Mouse (Mus musculus) heart, adult 2 months (tissue): ENCODE measurements around the gene Erc1. TPM values are rescaled to one million over a fixed set of nuclear protein-coding genes. Genes with fewer than 3 reads are reported as not detected.
"Not testable (repeated sequence)": the region's sequence is repeated elsewhere in the genome, so short reads cannot be mapped to it uniquely, and the experiment has no call there.

Experiments used
- DNase-seq, 2 experiments: peaks; one replicate each; pipeline ENCODE4 v3.0.0; 2021
- H3K27ac ChIP-seq: fragments of 200-600 bp; 2 replicates; pipeline ENCODE4 v1.8.1; 2022
- H3K27me3 ChIP-seq: fragments of 200-500 bp; 2 replicates; pipeline ENCODE4 v1.6.1; 2012; ENCODE audit warnings: mild to moderate bottlenecking, low read length, inconsistent platforms, mixed read lengths; ENCODE audit not compliant: control insufficient read depth, insufficient read depth
- H3K36me3 ChIP-seq: fragments of 200-500 bp; 2 replicates; pipeline ENCODE4 v1.6.1; 2012; ENCODE audit warnings: low read length, inconsistent platforms; ENCODE audit not compliant: control insufficient read depth, insufficient read depth
- H3K4me1 ChIP-seq: fragments of 200-500 bp; 2 replicates; pipeline ENCODE4 v1.6.1; 2011; ENCODE audit warnings: low read length; ENCODE audit not compliant: control insufficient read depth, insufficient read depth
- H3K4me3 ChIP-seq: fragments of 200-600 bp; 2 replicates; pipeline ENCODE4 v1.8.1; 2022
- H3K79me2 ChIP-seq: fragments of 200-500 bp; replicated peaks from 2 replicates; pipeline ENCODE4 v1.6.1; 2012; ENCODE audit warnings: mild to moderate bottlenecking, inconsistent platforms, low read length, moderate library complexity, mixed read lengths; ENCODE audit not compliant: control insufficient read depth, insufficient read depth
- H3K9ac ChIP-seq: fragments of 200-500 bp; 2 replicates; pipeline ENCODE4 v1.6.1; 2012; ENCODE audit warnings: low read depth, mild to moderate bottlenecking, control low read depth, inconsistent platforms, low read length, mixed read lengths
- CTCF ChIP-seq: fragments of 200-600 bp; IDR thresholded peaks from 2 replicates; pipeline ENCODE4 v1.8.1; 2022; ENCODE audit warnings: antibody characterized with exemption, mild to moderate bottlenecking, moderate library complexity
- EP300 ChIP-seq: fragments of 200-500 bp; IDR thresholded peaks from 2 replicates; pipeline ENCODE4 v1.6.1; 2011; ENCODE audit warnings: low read depth, low read length, control low read depth; ENCODE audit not compliant: insufficient read depth
- POLR2A ChIP-seq: fragments of 200-500 bp; IDR thresholded peaks from 2 replicates; pipeline ENCODE4 v1.6.1; 2011; ENCODE audit warnings: mild to moderate bottlenecking, low read depth, low read length, control low read depth; ENCODE audit not compliant: insufficient read depth
- WGBS: fragments of 180-500 bp; shearing (Covaris S2); methylation state at CpG from one replicate; pipeline ENCODE4 v1.1.7; 2018; 5-methylcytosine and 5-hydroxymethylcytosine counted together
- intact Hi-C: fragments of 180-260 bp; cut with DNase I; formaldehyde crosslinking; loops from one replicate; pipeline ENCODE4 v1.15.1; 2025
- polyA plus RNA-seq: library from polyadenylated mRNA; depleted of rRNA; stranded (reverse); fragments of >200 nt; gene quantifications from 2 replicates; pipeline ENCODE4 v1.2.3, GENCODE M21; 2012
- total RNA-seq, 2 experiments: library from RNA; stranded (reverse); gene quantifications; 2 replicates each; pipeline ENCODE4 v1.2.3; 2021

Gene Erc1
- total and polyA plus RNA-seq, 3 experiments = 15.0 to 41.8 (median 36.0) TPM

DNA sequence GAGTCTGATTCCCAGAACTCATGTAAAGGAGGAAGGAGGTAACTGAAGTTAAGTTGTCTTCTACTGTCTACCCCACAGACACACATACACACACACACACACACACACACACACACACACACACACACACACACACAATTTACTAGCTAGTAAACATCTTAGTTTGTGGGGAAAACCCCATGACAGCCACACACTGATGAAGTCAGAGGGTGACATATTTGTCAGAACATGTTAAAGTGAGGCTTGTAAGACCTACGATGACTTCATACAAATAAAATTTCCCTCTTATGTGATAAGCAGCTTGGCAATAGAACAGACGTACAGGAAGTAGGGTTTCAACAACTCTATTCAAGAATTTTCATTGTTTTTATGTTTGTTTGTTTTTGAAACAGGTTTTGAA lies 185.0 kb downstream of the Erc1 start:
- DNase-seq = no peak
- H3K27me3 ChIP-seq = no peaks in the 10 kb centered on the region
- H3K36me3 ChIP-seq = no peaks in the 10 kb centered on the region
- H3K9ac ChIP-seq = no peak overlapping the region
- no peak overlapping the region for H3K27ac ChIP-seq
- intact Hi-C loops = no loop called here
- TF ChIP-seq EP300 (no peak), POLR2A (no peak), CTCF (no peak)
- H3K4me3 ChIP-seq = no peak overlapping the region
- peaks cover 4% of the 10 kb centered on the region for H3K4me1 ChIP-seq
- 46% methylated on average over 2 of the region's 2 CpGs for WGBS
- no peaks in the 10 kb centered on the region for H3K79me2 ChIP-seq

- no peak overlapping the region for H3K27ac ChIP-seq
- intact Hi-C loops = no loop called here
- H3K27me3 ChIP-seq = no peaks in the 10 kb centered on the region
- DNase-seq = no peak
- 42% methylated on average over 3 of the region's 3 CpGs for WGBS
- no peaks in the 10 kb centered on the region for H3K79me2 ChIP-seq
- no peak overlapping the region for H3K9ac ChIP-seq
- H3K4me3 ChIP-seq = no peak overlapping the region
- TF ChIP-seq CTCF (no peak), POLR2A (no peak), EP300 (no peak)
- peaks cover 7% of the 10 kb centered on the region for H3K4me1 ChIP-seq
- no peaks in the 10 kb centered on the region for H3K36me3 ChIP-seq
These were observed 186.9 kb downstream of the Erc1 start for GRCm38 (mm10) chr6:119661081-119661493.

DNA sequence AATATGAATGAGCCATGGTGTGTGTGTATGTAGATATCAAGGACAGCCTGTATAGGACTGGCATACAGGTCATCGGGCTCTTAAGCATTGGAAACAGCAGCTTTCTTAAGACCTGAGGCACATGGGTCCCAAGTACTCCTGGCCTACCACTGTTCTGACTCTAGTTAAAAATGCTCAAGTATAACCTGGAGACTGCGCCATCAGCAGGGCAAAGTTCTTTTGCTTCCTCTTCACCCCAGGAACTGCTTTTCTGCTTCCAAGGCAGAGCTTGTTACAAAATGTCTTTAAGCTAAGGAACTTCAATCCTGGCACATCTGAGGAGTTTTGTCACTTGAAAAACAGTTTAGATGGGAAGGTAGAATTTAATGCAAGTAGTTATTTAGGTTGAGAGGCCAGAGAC lies 189.5 kb downstream of the Erc1 start:
- WGBS = 96% methylated on average over 2 of the region's 2 CpGs
- H3K4me1 ChIP-seq = peaks cover 7% of the 10 kb centered on the region
- no peak overlapping the region for H3K9ac ChIP-seq
- H3K79me2 ChIP-seq = no peaks in the 10 kb centered on the region
- DNase-seq = no peak
- H3K27me3 ChIP-seq = no peaks in the 10 kb centered on the region
- intact Hi-C loops = no loop called here
- TF ChIP-seq EP300 (no peak), CTCF (no peak), POLR2A (no peak)
- H3K4me3 ChIP-seq = no peak overlapping the region
- H3K36me3 ChIP-seq = no peaks in the 10 kb centered on the region
- H3K27ac ChIP-seq = no peak overlapping the region

GRCm38 (mm10) chr6:119657418-119658178 lies 190.4 kb downstream of the Erc1 start:
- TF ChIP-seq POLR2A = no peak
- no peak for TF ChIP-seq CTCF
- TF ChIP-seq EP300 = no peak
- no peak overlapping the region for H3K9ac ChIP-seq
- no peak overlapping the region for H3K27ac ChIP-seq
- no peaks in the 10 kb centered on the region for H3K36me3 ChIP-seq
- DNase-seq = no peak
- H3K79me2 ChIP-seq = no peaks in the 10 kb centered on the region
- no peak overlapping the region for H3K4me3 ChIP-seq
- intact Hi-C loops = no loop called here
- no peaks in the 10 kb centered on the region for H3K27me3 ChIP-seq
- peaks cover 4% of the 10 kb centered on the region; the same call in 1 of the 2 replicates for H3K4me1 ChIP-seq
- 94% methylated on average over 7 of the region's 7 CpGs for WGBS

GRCm38 (mm10) chr6:119654777-119655176 lies 193.2 kb downstream of the Erc1 start:
- intact Hi-C loops = not testable (repeated sequence)

GRCm38 (mm10) chr6:119643880-119644460 lies 204.0 kb downstream of the Erc1 start:
- no peaks in the 10 kb centered on the region for H3K27me3 ChIP-seq
- no peaks in the 10 kb centered on the region for H3K79me2 ChIP-seq
- DNase-seq = no peak
- no peak overlapping the region for H3K4me3 ChIP-seq
- 75% methylated on average over 14 of the region's 14 CpGs for WGBS
- H3K4me1 ChIP-seq = no peaks in the 10 kb centered on the region
- H3K27ac ChIP-seq = no peak overlapping the region
- TF ChIP-seq EP300 (no peak), CTCF (no peak), POLR2A (no peak)
- intact Hi-C loops = no loop called here
- H3K36me3 ChIP-seq = no peaks in the 10 kb centered on the region
- no peak overlapping the region for H3K9ac ChIP-seq

More at GRCm38 (mm10) chr6:119654777-119655176, 193.2 kb downstream of the Erc1 start:
- H3K4me3 ChIP-seq, H3K9ac ChIP-seq, H3K27me3 ChIP-seq, H3K4me1 ChIP-seq, H3K79me2 ChIP-seq, H3K36me3 ChIP-seq: not testable (repeated sequence)
- peak overlapping the region; percentile 52 for H3K27ac ChIP-seq
- peak in 1 of 2 experiments; percentile 49 for DNase-seq
- 64% methylated on average over 2 of the region's 2 CpGs for WGBS
